Mouse (Mus musculus): ENCODE measurements around the gene Tmem97. TPM values are rescaled to one million over a fixed set of nuclear protein-coding genes. Genes with fewer than 3 reads are reported as not detected.

Tmem97 gene
- polyA plus RNA-seq, 1 experiment from 2014 or later, result 87.7 TPM

DNA sequence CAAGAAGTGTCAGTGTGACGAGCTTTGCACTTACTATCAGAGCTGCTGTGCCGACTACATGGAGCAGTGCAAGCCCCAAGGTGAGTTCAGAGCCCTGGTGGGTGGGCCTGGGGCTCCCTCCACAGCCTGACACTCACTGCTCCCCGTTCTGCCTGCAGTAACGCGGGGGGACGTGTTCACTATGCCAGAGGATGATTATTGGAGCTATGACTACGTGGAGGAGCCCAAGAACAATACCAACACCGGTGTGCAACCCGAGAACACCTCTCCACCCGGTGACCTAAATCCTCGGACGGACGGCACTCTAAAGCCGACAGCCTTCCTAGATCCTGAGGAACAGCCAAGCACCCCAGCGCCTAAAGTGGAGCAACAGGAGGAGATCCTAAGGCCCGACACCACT, 51.0 kb downstream of the Tmem97 start:
- peaks cover 16% of the 10 kb centered on the region for H3K4me1 ChIP-seq
- H3K36me3 ChIP-seq, result no peaks in the 10 kb centered on the region
- peaks cover 67% of the 10 kb centered on the region for H3K27me3 ChIP-seq (ENCODE audit: low read depth, poor library complexity, severe bottlenecking)
- no peaks in the 10 kb centered on the region for H3K9me3 ChIP-seq (replicated peaks)
- H3K27ac ChIP-seq, result no peak overlapping the region
- no peak overlapping the region for H3K4me3 ChIP-seq
- WGBS, result 50% methylated on average over 16 of the region's 16 CpGs
- DNase-seq (ENCODE audit: low spot score), result no peak

DNA sequence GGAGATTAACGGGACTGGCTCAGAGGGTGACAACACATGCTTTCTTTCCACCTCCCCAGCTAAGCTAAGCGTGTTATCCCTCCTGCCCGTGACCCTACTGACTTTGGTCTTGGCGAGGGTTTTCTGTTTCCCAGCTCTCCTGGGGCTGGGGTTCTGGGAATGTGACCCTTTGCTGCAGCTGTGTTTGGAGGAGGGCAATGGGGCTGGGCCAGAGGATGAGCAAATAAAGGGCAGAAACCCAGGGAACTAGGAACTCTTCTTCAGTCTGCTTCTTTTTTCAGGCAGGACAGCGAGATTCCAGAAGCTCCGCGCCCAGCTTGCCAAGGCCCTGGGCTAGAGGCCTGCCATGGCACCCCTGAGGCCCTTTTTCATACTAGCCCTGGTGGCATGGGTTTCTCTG, 51.6 kb downstream of the Tmem97 start, which contains the start of gene Vtn:
Gene Vtn, plus strand, starts transcription at position 88 of the 400 bp plus-strand sequence.
- Histone ChIP-seq H3K27ac (peak within 1 kb of the TSS; percentile 53; the same call in 1 of the 2 replicates), H3K36me3 (no peaks in the 10 kb centered on the region), H3K27me3 (ENCODE audit: low read depth, poor library complexity, severe bottlenecking) (peaks cover 72% of the 10 kb centered on the region), H3K9me3 (replicated peaks) (no peaks in the 10 kb centered on the region), H3K4me3 (peak within 1 kb of the TSS; percentile 76), H3K4me1 (peaks cover 16% of the 10 kb centered on the region)
- 59% methylated on average over 7 of the region's 7 CpGs for WGBS
- DNase-seq (ENCODE audit: low spot score), result no peak

DNA sequence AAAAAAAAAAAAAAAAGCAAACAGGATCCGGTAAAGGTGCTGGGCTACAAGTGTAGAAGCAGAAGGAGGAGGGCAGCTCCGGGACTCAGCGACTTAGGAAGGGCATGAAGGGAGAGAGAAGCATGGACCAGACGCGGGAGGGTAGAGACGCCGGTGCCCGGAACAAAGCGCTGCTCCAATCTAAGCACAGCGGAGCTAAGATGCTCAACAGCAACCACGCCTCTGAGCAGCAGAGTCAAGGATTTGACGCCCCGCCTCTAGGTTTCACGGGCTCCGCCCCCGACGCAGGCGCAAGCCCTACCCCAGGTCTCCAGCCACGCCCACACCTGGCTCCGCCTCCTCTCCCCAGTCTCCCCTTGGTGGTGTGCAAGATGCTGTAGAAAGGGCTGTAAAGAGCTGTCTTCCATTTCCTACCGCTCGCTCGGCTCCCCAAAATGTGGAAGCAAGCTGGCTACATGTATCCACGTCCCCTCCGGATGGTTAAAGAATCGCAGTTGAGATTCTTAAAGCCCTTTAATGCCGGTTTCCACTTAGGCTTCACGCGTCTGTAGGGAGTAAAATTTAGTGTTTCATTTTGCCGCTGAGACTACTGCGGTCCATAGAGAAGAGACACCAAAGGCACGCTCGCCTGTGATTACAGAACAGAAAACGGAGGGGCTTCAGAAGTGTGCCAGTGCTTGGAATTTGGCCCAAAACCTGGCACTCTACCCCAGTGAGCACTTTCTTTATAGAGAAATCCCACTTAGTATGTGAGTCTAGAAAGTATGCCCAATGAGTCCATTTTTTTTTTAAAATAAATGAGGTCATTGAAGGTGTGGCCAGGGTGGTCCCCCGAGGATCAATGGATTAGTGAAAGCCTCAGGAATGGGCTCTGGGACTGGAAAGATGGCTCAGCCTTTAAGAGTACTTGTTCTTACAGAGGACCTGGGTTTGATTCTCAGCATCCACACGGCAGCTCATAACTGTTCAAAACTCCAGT, 52.7 kb downstream of the Tmem97 start, which contains the start of gene Sarm1:
Gene Sarm1, minus strand, starts transcription at position 211 of the 979 bp plus-strand sequence.
- Histone ChIP-seq H3K4me3 (peak within 1 kb of the TSS; percentile 76), H3K27me3 (ENCODE audit: low read depth, poor library complexity, severe bottlenecking) (peaks cover 80% of the 10 kb centered on the region), H3K9me3 (replicated peaks) (no peaks in the 10 kb centered on the region), H3K27ac (peak within 1 kb of the TSS; percentile 53; the same call in 1 of the 2 replicates), H3K36me3 (no peaks in the 10 kb centered on the region), H3K4me1 (peaks cover 16% of the 10 kb centered on the region)
- 4% methylated on average over 36 of the region's 36 CpGs for WGBS
- DNase-seq (ENCODE audit: low spot score), result peak; percentile 94

DNA sequence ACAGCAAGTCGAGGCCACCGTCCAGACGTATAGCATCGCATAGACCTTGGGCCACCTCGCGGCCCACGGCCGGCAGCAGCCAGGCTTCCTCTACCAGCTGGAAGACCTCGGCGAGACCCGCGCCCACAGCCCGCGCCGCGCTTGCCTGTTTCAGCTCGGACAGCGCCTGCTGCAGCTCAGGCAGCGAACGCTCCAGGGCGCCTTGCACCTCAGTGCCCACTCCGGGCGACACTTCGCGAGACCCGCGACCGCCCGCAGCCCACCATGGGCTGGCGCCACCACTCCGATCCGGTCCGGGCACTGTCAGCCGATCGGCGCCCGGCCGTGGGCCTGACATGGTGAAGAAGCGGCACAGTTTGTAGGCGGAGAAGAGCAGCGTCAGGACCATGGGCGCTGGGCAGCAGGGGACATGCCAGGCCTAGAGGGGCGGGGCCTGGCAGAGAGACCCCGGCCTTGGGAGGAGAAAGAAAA, 53.5 kb downstream of the Tmem97 start:
- H3K27me3 ChIP-seq (ENCODE audit: low read depth, poor library complexity, severe bottlenecking), result peaks cover 87% of the 10 kb centered on the region

DNA sequence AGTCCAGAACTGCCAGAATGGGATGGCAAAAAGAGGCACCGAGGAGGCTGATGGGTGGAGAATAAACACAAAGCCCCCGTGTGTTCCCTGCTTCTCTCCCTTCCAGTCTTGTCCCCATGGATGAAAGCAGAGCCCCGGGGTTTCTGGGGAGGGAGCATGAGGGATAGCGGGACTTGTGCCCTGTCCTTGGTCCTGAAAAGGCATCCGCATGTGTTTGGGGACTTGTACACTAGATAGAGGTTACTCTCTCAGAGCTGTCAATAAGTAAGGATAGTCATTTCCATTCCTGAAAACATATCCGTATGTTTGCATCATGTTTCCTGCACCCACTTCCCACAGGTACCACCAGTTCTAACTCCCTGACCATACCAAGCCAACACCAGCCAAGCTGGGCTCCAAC, 54.7 kb downstream of the Tmem97 start:
- peak; percentile 78 for DNase-seq (ENCODE audit: low spot score)

More for the DNA sequence above, 53.5 kb downstream of the Tmem97 start:
- H3K27ac ChIP-seq, result 0 out of 2 replicates have a peak overlapping the region, but pooled peaks have one; percentile 30
- peaks cover 16% of the 10 kb centered on the region for H3K4me1 ChIP-seq
- 2% methylated on average over 44 of the region's 44 CpGs for WGBS
- H3K4me3 ChIP-seq, result peak overlapping the region; percentile 76
- H3K9me3 ChIP-seq (replicated peaks), result no peaks in the 10 kb centered on the region
- no peaks in the 10 kb centered on the region for H3K36me3 ChIP-seq
- DNase-seq (ENCODE audit: low spot score), result peak; percentile 62

More for the DNA sequence above, 54.7 kb downstream of the Tmem97 start:
- Histone ChIP-seq H3K27me3 (ENCODE audit: low read depth, poor library complexity, severe bottlenecking) (peaks cover 91% of the 10 kb centered on the region), H3K36me3 (no peaks in the 10 kb centered on the region), H3K27ac (no peak overlapping the region), H3K4me3 (no peak overlapping the region), H3K9me3 (replicated peaks) (no peaks in the 10 kb centered on the region), H3K4me1 (peaks cover 18% of the 10 kb centered on the region)
- WGBS, result 7% methylated on average over 6 of the region's 6 CpGs

Other genes with a start within 250 kb of the Tmem97 start
- gene Spag5, start 249.2 kb downstream of the Tmem97 start, polyA plus RNA-seq (2016; fragmentation: Nextera tagmentation; extraction: Ambion mirVana), result 72.8 and 84.8 TPM in 2 replicates
- 2.0 and 4.3 TPM in 2 replicates for gene Aldoc, start 227.8 kb downstream of the Tmem97 start, polyA plus RNA-seq (2016; fragmentation: Nextera tagmentation; extraction: Ambion mirVana)
- 80.3 and 83.6 TPM in 2 replicates for gene Pigs, start 222.4 kb downstream of the Tmem97 start, polyA plus RNA-seq (2016; fragmentation: Nextera tagmentation; extraction: Ambion mirVana)
- 77.9 and 83.0 TPM in 2 replicates for gene Unc119, start 207.3 kb downstream of the Tmem97 start, polyA plus RNA-seq (2016; fragmentation: Nextera tagmentation; extraction: Ambion mirVana)
- gene Foxn1, start 164.2 kb downstream of the Tmem97 start, polyA plus RNA-seq (2016; fragmentation: Nextera tagmentation; extraction: Ambion mirVana), result 0.06 TPM in 1 of 2 replicates, not detected in the other
- not detected in 2 replicates for gene Slc13a2, start 128.6 kb downstream of the Tmem97 start, polyA plus RNA-seq (2016; fragmentation: Nextera tagmentation; extraction: Ambion mirVana)
- 15.0 and 18.1 TPM in 2 replicates for gene Slc46a1, start 85.1 kb downstream of the Tmem97 start, polyA plus RNA-seq (2016; fragmentation: Nextera tagmentation; extraction: Ambion mirVana)
- gene Sarm1, start 53.0 kb downstream of the Tmem97 start, polyA plus RNA-seq (2016; fragmentation: Nextera tagmentation; extraction: Ambion mirVana), result 2.3 and 2.5 TPM in 2 replicates
- gene Vtn, start 51.7 kb downstream of the Tmem97 start, polyA plus RNA-seq (2016; fragmentation: Nextera tagmentation; extraction: Ambion mirVana), result 0.11 TPM in 1 of 2 replicates, not detected in the other
- not detected in 2 replicates for gene Sebox, start 47.3 kb downstream of the Tmem97 start, polyA plus RNA-seq (2016; fragmentation: Nextera tagmentation; extraction: Ambion mirVana)
- gene Tmem199, start 38.6 kb downstream of the Tmem97 start, polyA plus RNA-seq (2016; fragmentation: Nextera tagmentation; extraction: Ambion mirVana), result 73.7 and 85.5 TPM in 2 replicates
- 179 TPM in 2 replicates for gene Poldip2, start 38.6 kb downstream of the Tmem97 start, polyA plus RNA-seq (2016; fragmentation: Nextera tagmentation; extraction: Ambion mirVana)
- gene Tnfaip1, start 14.4 kb downstream of the Tmem97 start, polyA plus RNA-seq (2016; fragmentation: Nextera tagmentation; extraction: Ambion mirVana), result 92.4 and 94.1 TPM in 2 replicates
- 85.7 and 97.9 TPM in 2 replicates for gene Ift20, start 14.4 kb downstream of the Tmem97 start, polyA plus RNA-seq (2016; fragmentation: Nextera tagmentation; extraction: Ambion mirVana)
- gene Nlk, start 146.6 kb upstream of the Tmem97 start, polyA plus RNA-seq (2016; fragmentation: Nextera tagmentation; extraction: Ambion mirVana), result 11.4 and 11.7 TPM in 2 replicates
- 36.4 and 37.2 TPM in 2 replicates for gene Ccnq, start 201.0 kb upstream of the Tmem97 start, polyA plus RNA-seq (2016; fragmentation: Nextera tagmentation; extraction: Ambion mirVana)

Data from limb, embryonic 10.5 days (tissue).